Mouse (Mus musculus) macrophage (primary cell): ENCODE data around the gene Serpinb2. TPM values are rescaled to one million over a fixed set of nuclear protein-coding genes. Genes with fewer than 3 reads are reported as not detected.

Source experiments
- H3K27ac ChIP-seq: fragments of 350-480 bp; formaldehyde crosslinking; 2 replicates; pipeline ENCODE4 v1.9.0; 2021
- H3K36me3 ChIP-seq: fragments of 350-480 bp; formaldehyde crosslinking; 2 replicates; pipeline ENCODE4 v1.9.0; 2021; ENCODE audit errors: inconsistent target
- H3K4me3 ChIP-seq: fragments of 350-480 bp; formaldehyde crosslinking; 2 replicates; pipeline ENCODE4 v1.9.0; 2021; ENCODE audit errors: inconsistent target
- H3K79me2 ChIP-seq: fragments of 350-480 bp; formaldehyde crosslinking; 2 replicates; pipeline ENCODE4 v1.9.0; 2021; ENCODE audit errors: inconsistent target
- WGBS: methylation state at CpG from one replicate; pipeline ENCODE4 v1.1.7; 2026; ENCODE audit warnings: inconsistent platforms; ENCODE audit not compliant: missing documents; 5-methylcytosine and 5-hydroxymethylcytosine counted together
- polyA plus RNA-seq: library from polyadenylated mRNA; stranded (reverse); fragments of 250-400 nt; gene quantifications from 3 replicates; pipeline ENCODE4 v1.2.4, GENCODE M21; 2018; ENCODE audit warnings: inconsistent platforms

Serpinb2 gene
- polyA plus RNA-seq, 1 experiment from 2014 or later: 0.36 TPM

- whole genome bisulfite sequencing: 81% methylated on average over 5 of the region's 5 CpGs
- no peak overlapping the region for H3K4me3 ChIP-seq
- no peak overlapping the region for H3K27ac ChIP-seq
- H3K79me2 ChIP-seq: no peaks in the 10 kb centered on the region
- H3K36me3 ChIP-seq: no peaks in the 10 kb centered on the region
These were observed 18.3 kb downstream of the Serpinb2 start for GRCm38 (mm10) chr1:107529365-107530052.

- Histone ChIP-seq H3K36me3 (no peaks in the 10 kb centered on the region), H3K27ac (no peak overlapping the region), H3K4me3 (no peak overlapping the region), H3K79me2 (no peaks in the 10 kb centered on the region)
- WGBS: 34% methylated on average over 3 of the region's 3 CpGs
These were observed 22.5 kb downstream of the Serpinb2 start for GRCm38 (mm10) chr1:107533736-107534135.

DNA sequence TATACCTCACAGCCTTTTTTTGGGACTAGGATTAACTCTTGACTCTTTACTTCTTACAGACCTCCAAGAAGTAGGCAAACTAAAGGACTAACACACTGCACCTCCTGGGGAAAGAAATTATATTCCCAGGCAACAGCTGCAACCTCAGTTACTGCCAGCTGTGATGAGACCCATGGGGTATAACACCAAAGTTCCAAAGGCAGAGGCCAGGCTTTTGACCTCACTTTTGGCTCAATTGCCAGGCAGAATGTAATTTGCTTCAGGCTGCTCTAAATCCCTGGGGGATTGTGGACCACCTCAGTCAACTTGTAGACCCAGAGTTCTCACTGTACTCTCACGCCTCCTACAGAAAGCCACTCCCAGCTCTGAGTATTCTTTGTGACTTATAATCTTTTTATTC lies 26.2 kb downstream of the Serpinb2 start:
- no peak overlapping the region for H3K4me3 ChIP-seq
- 100% methylated on average over 1 of the region's 1 CpGs for WGBS
- no peaks in the 10 kb centered on the region for H3K79me2 ChIP-seq
- H3K36me3 ChIP-seq: no peaks in the 10 kb centered on the region
- H3K27ac ChIP-seq: no peak overlapping the region

GRCm38 (mm10) chr1:107559494-107559893 lies 48.3 kb downstream of the Serpinb2 start:
- no peaks in the 10 kb centered on the region for H3K36me3 ChIP-seq
- 49% methylated on average over 3 of the region's 3 CpGs for WGBS
- H3K4me3 ChIP-seq: no peak overlapping the region
- H3K27ac ChIP-seq: no peak overlapping the region
- no peaks in the 10 kb centered on the region for H3K79me2 ChIP-seq

GRCm38 (mm10) chr1:107562110-107562509 lies 50.9 kb downstream of the Serpinb2 start:
- WGBS: 85% methylated on average over 1 of the region's 1 CpGs
- Histone ChIP-seq H3K79me2 (no peaks in the 10 kb centered on the region), H3K36me3 (no peaks in the 10 kb centered on the region), H3K27ac (no peak overlapping the region), H3K4me3 (no peak overlapping the region)

DNA sequence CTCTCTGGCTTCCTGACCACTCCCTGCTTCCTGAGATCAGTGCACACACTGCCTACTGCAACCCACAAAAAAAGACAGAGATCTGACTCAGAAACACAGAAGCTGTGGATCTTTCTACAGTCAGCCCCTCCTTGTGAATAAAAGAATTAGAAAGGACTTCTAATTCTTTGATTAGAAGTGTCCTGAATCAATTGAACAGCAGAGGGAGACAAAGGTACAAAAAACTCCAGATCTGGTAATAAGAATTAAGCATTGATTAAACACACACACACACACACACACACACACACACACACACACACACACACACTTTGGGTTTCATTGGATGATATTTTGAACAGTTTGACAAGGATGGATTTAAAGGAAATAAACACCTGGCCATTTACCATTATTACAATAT lies 54.4 kb downstream of the Serpinb2 start:
- no peaks in the 10 kb centered on the region for H3K79me2 ChIP-seq
- no peak overlapping the region for H3K4me3 ChIP-seq
- H3K27ac ChIP-seq: no peak overlapping the region
- no peaks in the 10 kb centered on the region for H3K36me3 ChIP-seq

GRCm38 (mm10) chr1:107576094-107576493 lies 64.9 kb downstream of the Serpinb2 start:
- Histone ChIP-seq H3K27ac (no peak overlapping the region), H3K4me3 (no peak overlapping the region), H3K79me2 (no peaks in the 10 kb centered on the region), H3K36me3 (no peaks in the 10 kb centered on the region)
- WGBS: 65% methylated on average over 2 of the region's 2 CpGs

- H3K36me3 ChIP-seq: no peaks in the 10 kb centered on the region
- WGBS: 100% methylated on average over 1 of the region's 1 CpGs
- no peak overlapping the region for H3K27ac ChIP-seq
These were observed 66.3 kb downstream of the Serpinb2 start for GRCm38 (mm10) chr1:107577514-107577913.

DNA sequence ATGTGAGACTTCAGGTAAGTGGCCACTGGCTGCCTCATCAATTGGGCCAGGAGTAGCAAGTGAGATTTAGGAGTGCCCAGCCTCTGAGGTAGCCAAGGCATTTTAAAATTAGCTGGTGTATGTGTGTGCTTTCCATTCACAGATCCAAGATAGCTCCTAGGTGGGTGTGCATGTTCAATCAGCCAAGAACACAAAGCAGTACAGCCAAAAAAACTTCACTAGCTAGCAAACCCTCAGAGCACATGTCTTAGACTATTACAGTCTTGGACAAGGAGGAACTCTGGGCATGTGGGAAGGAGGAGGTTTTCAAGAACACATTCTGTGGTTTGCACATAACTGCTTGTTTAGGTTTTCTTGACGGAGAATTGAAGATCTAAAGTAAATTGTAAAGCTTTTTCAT lies 70.0 kb downstream of the Serpinb2 start:
- no peak overlapping the region for H3K27ac ChIP-seq
- WGBS: 10% methylated on average over 1 of the region's 1 CpGs

More at GRCm38 (mm10) chr1:107577514-107577913, 66.3 kb downstream of the Serpinb2 start:
- H3K4me3 ChIP-seq: no peak overlapping the region
- no peaks in the 10 kb centered on the region for H3K79me2 ChIP-seq

DNA sequence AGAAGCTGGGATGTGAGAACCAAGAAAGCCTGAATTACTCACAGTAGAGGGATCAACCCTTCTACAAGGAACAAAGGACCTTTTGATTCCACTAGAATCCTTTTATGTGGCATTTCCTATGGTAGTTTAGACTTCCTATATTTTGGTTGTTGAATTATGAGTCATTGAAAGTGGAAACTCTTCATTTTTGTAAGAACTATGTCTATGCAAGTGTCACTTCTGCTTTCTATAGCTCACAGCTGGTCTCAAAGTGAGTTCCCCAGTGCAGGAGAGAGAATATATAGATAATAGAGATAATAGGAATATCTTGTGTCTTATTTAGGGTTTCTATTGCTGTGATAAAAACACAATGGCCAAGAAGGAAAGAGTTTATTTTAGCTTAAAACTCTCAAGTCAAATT lies 71.7 kb downstream of the Serpinb2 start:
- H3K4me3 ChIP-seq: no peak overlapping the region
- H3K27ac ChIP-seq: peak overlapping the region; percentile 81
- no peaks in the 10 kb centered on the region for H3K36me3 ChIP-seq
- H3K79me2 ChIP-seq: no peaks in the 10 kb centered on the region

More for the DNA sequence above, 70.0 kb downstream of the Serpinb2 start:
- Histone ChIP-seq H3K4me3 (no peak overlapping the region), H3K79me2 (no peaks in the 10 kb centered on the region), H3K36me3 (no peaks in the 10 kb centered on the region)

- peak overlapping the region; percentile 81 for H3K27ac ChIP-seq
- H3K4me3 ChIP-seq: no peak overlapping the region
- 0% methylated on average over 1 of the region's 1 CpGs for WGBS
- no peaks in the 10 kb centered on the region for H3K36me3 ChIP-seq
- no peaks in the 10 kb centered on the region for H3K79me2 ChIP-seq
These were observed 72.7 kb downstream of the Serpinb2 start for GRCm38 (mm10) chr1:107583958-107584376.

DNA sequence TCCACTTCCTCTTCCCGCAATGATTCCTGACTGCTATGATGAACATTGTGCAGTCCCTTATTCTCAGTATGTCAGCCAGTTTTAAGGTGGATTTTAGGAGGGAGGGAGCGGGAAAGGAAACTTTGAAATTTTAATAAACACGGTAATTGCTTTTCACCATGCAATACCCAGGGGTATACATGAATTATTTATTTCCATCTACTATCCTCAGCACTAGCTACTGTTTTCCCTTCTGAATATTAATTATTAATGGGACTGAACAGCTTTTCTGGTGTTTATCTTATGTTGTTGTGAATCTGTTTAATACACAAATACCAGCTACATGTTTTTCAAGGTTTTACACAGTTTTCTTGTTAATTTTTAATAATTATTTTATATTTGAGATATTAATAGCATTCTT lies 73.7 kb downstream of the Serpinb2 start:
- Histone ChIP-seq H3K4me3 (no peak overlapping the region), H3K27ac (peak overlapping the region; percentile 81), H3K79me2 (no peaks in the 10 kb centered on the region), H3K36me3 (no peaks in the 10 kb centered on the region)
- 71% methylated on average over 3 of the region's 3 CpGs for WGBS

Other genes with a start within 250 kb of the Serpinb2 start
- gene Serpinb3b, start 233.1 kb upstream of the Serpinb2 start, polyA plus RNA-seq: not detected in 3 replicates
- not detected in 3 replicates for gene Serpinb3c, start 233.1 kb upstream of the Serpinb2 start, polyA plus RNA-seq
- not detected in 3 replicates for gene Serpinb11, start 150.2 kb upstream of the Serpinb2 start, polyA plus RNA-seq
- gene Serpinb7, start 111.8 kb upstream of the Serpinb2 start, polyA plus RNA-seq: not detected in 3 replicates
- 15.5 to 24.3 TPM (median 23.1 TPM) in 3 replicates for gene Serpinb8, start 78.6 kb downstream of the Serpinb2 start, polyA plus RNA-seq